Mouse (Mus musculus): ENCODE measurements around the gene Ndufs8. TPM values are rescaled to one million over a fixed set of nuclear protein-coding genes. Genes with fewer than 3 reads are reported as not detected.

The Ndufs8 gene
- polyA plus RNA-seq, 1 experiment = 288 TPM

- TF ChIP-seq CTCF (IDR thresholded peaks at IDR 0.05; ENCODE audit: extremely low read depth, insufficient read depth, low read length) (no peak), POLR2A (IDR thresholded peaks at IDR 0.05; ENCODE audit: extremely low read depth, insufficient read depth, low read length) (0 out of 2 replicates have a peak, but pooled peaks have one; percentile 8)
- peak within 1 kb of the TSS; percentile 44 for H3K4me3 ChIP-seq (ENCODE audit: insufficient read depth, low read length)
- no peak within 1 kb of the TSS for H3K27ac ChIP-seq (ENCODE audit: insufficient read depth, low read length)
- H3K4me1 ChIP-seq (ENCODE audit: control insufficient read depth, insufficient read depth, low read length) = 0 out of 2 replicates have a peak, but pooled peaks cover 1% of the 10 kb centered on the region
These were observed 22.7 kb upstream of the Ndufs8 start, which contains the start of gene Unc93b1 for GRCm38 (mm10) chr19:3935032-3935895. Gene Unc93b1, plus strand, starts transcription at chr19:3935186.

- H3K4me3 ChIP-seq (ENCODE audit: insufficient read depth, low read length) = no peak overlapping the region
- TF ChIP-seq CTCF (IDR thresholded peaks at IDR 0.05; ENCODE audit: extremely low read depth, insufficient read depth, low read length) = no peak
- TF ChIP-seq POLR2A (IDR thresholded peaks at IDR 0.05; ENCODE audit: extremely low read depth, insufficient read depth, low read length) = no peak
- no peak overlapping the region for H3K27ac ChIP-seq (ENCODE audit: insufficient read depth, low read length)
- peaks cover 3% of the 10 kb centered on the region; the same call in 1 of the 2 replicates for H3K4me1 ChIP-seq (ENCODE audit: control insufficient read depth, insufficient read depth, low read length)
These were observed 19.1 kb upstream of the Ndufs8 start for GRCm38 (mm10) chr19:3931716-3932115.

- Histone ChIP-seq H3K27ac (ENCODE audit: insufficient read depth, low read length) (peak overlapping the region; percentile 4), H3K4me1 (ENCODE audit: control insufficient read depth, insufficient read depth, low read length) (peaks cover 1% of the 10 kb centered on the region; the same call in 1 of the 2 replicates), H3K4me3 (ENCODE audit: insufficient read depth, low read length) (no peak overlapping the region)
- no peak for TF ChIP-seq CTCF (IDR thresholded peaks at IDR 0.05; ENCODE audit: extremely low read depth, insufficient read depth, low read length)
These were observed 17.9 kb upstream of the Ndufs8 start for GRCm38 (mm10) chr19:3930262-3931057.

GRCm38 (mm10) chr19:3929211-3929941, 16.8 kb upstream of the Ndufs8 start, which contains the start of gene Aldh3b1:
Gene Aldh3b1, minus strand, starts transcription at chr19:3929808.
- Histone ChIP-seq H3K4me3 (ENCODE audit: insufficient read depth, low read length) (no peak within 1 kb of the TSS), H3K27ac (ENCODE audit: insufficient read depth, low read length) (peak within 1 kb of the TSS; percentile 4), H3K4me1 (ENCODE audit: control insufficient read depth, insufficient read depth, low read length) (peaks cover 1% of the 10 kb centered on the region; the same call in 1 of the 2 replicates)
- no peak for TF ChIP-seq CTCF (IDR thresholded peaks at IDR 0.05; ENCODE audit: extremely low read depth, insufficient read depth, low read length)
- TF ChIP-seq POLR2A (IDR thresholded peaks at IDR 0.05; ENCODE audit: extremely low read depth, insufficient read depth, low read length) = peak; percentile 30; the same call in 1 of the 2 replicates

- H3K27ac ChIP-seq (ENCODE audit: insufficient read depth, low read length) = no peak overlapping the region; the same call in 1 of the 2 replicates
- no peak for TF ChIP-seq CTCF (IDR thresholded peaks at IDR 0.05; ENCODE audit: extremely low read depth, insufficient read depth, low read length)
- TF ChIP-seq POLR2A (IDR thresholded peaks at IDR 0.05; ENCODE audit: extremely low read depth, insufficient read depth, low read length) = no peak
- no peak overlapping the region for H3K4me3 ChIP-seq (ENCODE audit: insufficient read depth, low read length)
- H3K4me1 ChIP-seq (ENCODE audit: control insufficient read depth, insufficient read depth, low read length) = peaks cover 1% of the 10 kb centered on the region; the same call in 1 of the 2 replicates
These were observed 16.2 kb upstream of the Ndufs8 start for GRCm38 (mm10) chr19:3928779-3929178.

- Histone ChIP-seq H3K4me1 (ENCODE audit: control insufficient read depth, insufficient read depth, low read length) (peaks cover 1% of the 10 kb centered on the region; the same call in 1 of the 2 replicates), H3K4me3 (ENCODE audit: insufficient read depth, low read length) (no peak overlapping the region), H3K27ac (ENCODE audit: insufficient read depth, low read length) (no peak overlapping the region)
- TF ChIP-seq CTCF (IDR thresholded peaks at IDR 0.05; ENCODE audit: extremely low read depth, insufficient read depth, low read length) = no peak
- no peak for TF ChIP-seq POLR2A (IDR thresholded peaks at IDR 0.05; ENCODE audit: extremely low read depth, insufficient read depth, low read length)
These were observed 15.4 kb upstream of the Ndufs8 start for GRCm38 (mm10) chr19:3927989-3928388.

- Histone ChIP-seq H3K27ac (ENCODE audit: insufficient read depth, low read length) (no peak overlapping the region), H3K4me3 (ENCODE audit: insufficient read depth, low read length) (no peak overlapping the region), H3K4me1 (ENCODE audit: control insufficient read depth, insufficient read depth, low read length) (peaks cover 1% of the 10 kb centered on the region; the same call in 1 of the 2 replicates)
- no peak for TF ChIP-seq POLR2A (IDR thresholded peaks at IDR 0.05; ENCODE audit: extremely low read depth, insufficient read depth, low read length)
- TF ChIP-seq CTCF (IDR thresholded peaks at IDR 0.05; ENCODE audit: extremely low read depth, insufficient read depth, low read length) = no peak
These were observed 14.1 kb upstream of the Ndufs8 start for GRCm38 (mm10) chr19:3926685-3927084.

- no peak overlapping the region for H3K27ac ChIP-seq (ENCODE audit: insufficient read depth, low read length)
- no peak overlapping the region for H3K4me3 ChIP-seq (ENCODE audit: insufficient read depth, low read length)
- TF ChIP-seq CTCF (IDR thresholded peaks at IDR 0.05; ENCODE audit: extremely low read depth, insufficient read depth, low read length) (no peak), POLR2A (IDR thresholded peaks at IDR 0.05; ENCODE audit: extremely low read depth, insufficient read depth, low read length) (no peak)
- peaks cover 1% of the 10 kb centered on the region; the same call in 1 of the 2 replicates for H3K4me1 ChIP-seq (ENCODE audit: control insufficient read depth, insufficient read depth, low read length)
These were observed 13.7 kb upstream of the Ndufs8 start for GRCm38 (mm10) chr19:3926279-3926678.

- TF ChIP-seq CTCF (IDR thresholded peaks at IDR 0.05; ENCODE audit: extremely low read depth, insufficient read depth, low read length) (no peak), POLR2A (IDR thresholded peaks at IDR 0.05; ENCODE audit: extremely low read depth, insufficient read depth, low read length) (no peak)
- Histone ChIP-seq H3K27ac (ENCODE audit: insufficient read depth, low read length) (no peak overlapping the region), H3K4me1 (ENCODE audit: control insufficient read depth, insufficient read depth, low read length) (peaks cover 1% of the 10 kb centered on the region; the same call in 1 of the 2 replicates), H3K4me3 (ENCODE audit: insufficient read depth, low read length) (no peak overlapping the region)
These were observed 13.3 kb upstream of the Ndufs8 start for GRCm38 (mm10) chr19:3925859-3926258.
